Mouse (Mus musculus) central nervous system, embryonic 11.5 days (tissue): ENCODE data around the gene Wfdc15a. TPM values are rescaled to one million over a fixed set of nuclear protein-coding genes. Genes with fewer than 3 reads are reported as not detected.

Experiments
- polyA plus RNA-seq: library from polyadenylated mRNA; depleted of rRNA; stranded (reverse); fragments of >200 nt; gene quantifications from 2 replicates; pipeline ENCODE4 v1.2.3, GENCODE M21; 2012; rRNA removed

The Wfdc15a gene
- not detected in 2 replicates for polyA plus RNA-seq

DNA sequence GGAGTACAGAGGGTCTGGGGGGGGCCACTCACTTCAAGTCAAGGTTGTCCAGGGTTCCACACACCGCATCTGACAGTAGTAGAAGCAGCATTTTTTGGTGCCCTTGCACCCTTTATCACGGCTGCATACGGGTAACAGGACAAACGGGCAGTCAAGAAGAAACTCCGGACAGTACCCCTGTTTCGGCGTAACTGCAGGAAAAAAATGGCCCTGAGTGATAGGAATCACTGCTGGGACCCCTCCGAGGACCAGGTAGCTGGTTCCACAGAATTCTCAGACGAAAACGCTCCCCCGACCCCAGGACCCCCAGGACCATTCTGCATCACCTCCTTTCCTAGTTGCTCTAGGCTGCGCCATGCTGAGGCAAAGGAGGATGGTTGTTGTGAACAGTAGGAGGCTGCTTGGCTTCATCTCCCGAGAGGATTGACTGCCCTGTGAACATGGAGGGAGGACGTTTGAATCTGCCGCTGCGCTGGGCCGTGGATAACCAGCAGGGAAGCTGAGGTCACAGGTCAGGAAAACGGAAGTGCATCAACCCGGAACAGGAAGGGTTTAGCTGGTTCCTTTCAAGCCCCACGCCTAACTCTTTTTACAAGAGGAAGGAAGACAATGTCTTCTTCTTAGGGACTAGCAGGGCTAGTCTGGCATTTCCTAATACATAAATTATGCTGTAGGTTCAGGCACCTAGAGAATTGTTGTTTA lies at the start of gene Wfdc15a:
TSS of gene Wfdc15a (minus strand) at position 505 of the 702 bp plus-strand sequence.

GRCm38 (mm10) chr2:164238366-164238765 lies 38.4 kb upstream of the Wfdc15a start, which contains the start of gene Svs2:
Gene Svs2, minus strand, starts transcription at chr2:164238466.

GRCm38 (mm10) chr2:164221522-164221921 lies 21.6 kb upstream of the Wfdc15a start, which contains the start of gene Wfdc15b:
Gene Wfdc15b, minus strand, starts transcription at chr2:164221660.

DNA sequence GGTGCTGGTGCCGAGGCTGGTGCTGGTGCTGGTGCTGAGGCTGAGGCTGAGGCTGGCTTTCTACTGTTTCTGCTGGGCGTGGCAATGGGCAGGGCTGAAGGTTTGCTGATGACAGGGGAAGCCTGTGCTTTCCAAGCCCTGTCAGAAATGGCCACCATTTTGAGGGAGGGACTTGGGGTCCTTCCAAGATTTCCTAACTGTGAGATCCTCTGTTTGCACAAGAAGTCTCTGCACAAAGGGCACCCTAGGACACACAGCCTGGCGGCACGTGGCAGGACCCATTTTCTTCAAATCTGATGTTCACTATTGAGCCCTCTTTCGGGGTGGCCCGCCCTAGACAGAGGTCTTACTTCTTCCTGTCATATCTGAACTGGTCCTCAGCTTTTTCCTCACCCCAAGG lies 9.4 kb downstream of the Wfdc15a start, which contains the start of gene Wfdc12:
TSS of gene Wfdc12 (minus strand) at position 33 of the 400 bp plus-strand sequence.

GRCm38 (mm10) chr2:164182692-164183255 lies 17.2 kb downstream of the Wfdc15a start, which contains the start of gene Wfdc5:
Gene Wfdc5, minus strand, starts transcription at chr2:164182742.

GRCm38 (mm10) chr2:164170902-164171301 lies 29.0 kb downstream of the Wfdc15a start, which contains the start of gene Kcns1:
Gene Kcns1, minus strand, starts transcription at chr2:164171113.

Other genes with a start within 250 kb of the Wfdc15a start
- gene Ywhab, start 205.2 kb downstream of the Wfdc15a start, polyA plus RNA-seq, result 146 and 164 TPM in 2 replicates
- gene Pabpc1l, start 174.7 kb downstream of the Wfdc15a start, polyA plus RNA-seq, result 2.5 and 3.7 TPM in 2 replicates
- 25.4 and 52.5 TPM in 2 replicates for gene Stk4, start 129.8 kb downstream of the Wfdc15a start, polyA plus RNA-seq
- 31.3 and 37.2 TPM in 2 replicates for gene Tomm34, start 129.0 kb downstream of the Wfdc15a start, polyA plus RNA-seq
- 0.08 and 0.24 TPM in 2 replicates for gene Kcns1, start 29.0 kb downstream of the Wfdc15a start, polyA plus RNA-seq
- not detected in 2 replicates for gene Wfdc5, start 17.4 kb downstream of the Wfdc15a start, polyA plus RNA-seq
- not detected in 2 replicates for gene Wfdc12, start 9.5 kb downstream of the Wfdc15a start, polyA plus RNA-seq
- gene Wfdc15b, start 21.5 kb upstream of the Wfdc15a start, polyA plus RNA-seq, result 0.22 TPM in 1 of 2 replicates, not detected in the other
- gene Svs2, start 38.3 kb upstream of the Wfdc15a start, polyA plus RNA-seq, result not detected in 2 replicates
- gene Svs3b, start 56.5 kb upstream of the Wfdc15a start, polyA plus RNA-seq, result not detected in 2 replicates
- not detected in 2 replicates for gene Svs4, start 78.3 kb upstream of the Wfdc15a start, polyA plus RNA-seq
- gene Svs3a, start 89.1 kb upstream of the Wfdc15a start, polyA plus RNA-seq, result not detected in 2 replicates
- gene Svs6, start 116.6 kb upstream of the Wfdc15a start, polyA plus RNA-seq, result not detected in 2 replicates
- not detected in 2 replicates for gene Svs5, start 132.6 kb upstream of the Wfdc15a start, polyA plus RNA-seq
- gene Slpi, start 189.0 kb upstream of the Wfdc15a start, polyA plus RNA-seq, result 0.68 and 1.5 TPM in 2 replicates
- gene Rbpjl, start 203.0 kb upstream of the Wfdc15a start, polyA plus RNA-seq, result 0.07 and 0.17 TPM in 2 replicates
- 2.9 and 14.2 TPM in 2 replicates for gene Matn4, start 205.0 kb upstream of the Wfdc15a start, polyA plus RNA-seq
- gene Sdc4, start 243.8 kb upstream of the Wfdc15a start, polyA plus RNA-seq, result 7.6 and 10.2 TPM in 2 replicates